Mouse (Mus musculus) hindbrain, embryonic 16.5 days (tissue): ENCODE results near the gene E030030I06Rik. TPM values are rescaled to one million over a fixed set of nuclear protein-coding genes. Genes with fewer than 3 reads are reported as not detected.
A peak's percentile ranks its signal among the peaks of the same experiment; 100 is the strongest.
"Not testable (repeated sequence)": the region's sequence is repeated elsewhere in the genome, so short reads cannot be mapped to it uniquely, and the experiment has no call there.

Experiments
- ATAC-seq: fragments of 200-750 bp; cut with Nextera tagmentation; 2 replicates; pipeline ENCODE4 v1.8.0; 2017; ENCODE audit warnings: moderate TSS enrichment, moderate library complexity
- H3K27ac ChIP-seq: fragments of 300-500 bp; sonication (generic); 2 replicates; pipeline ENCODE4 v1.5.1; 2014; ENCODE audit warnings: low read depth, mild to moderate bottlenecking, control low read depth, low read length, moderate library complexity
- H3K27me3 ChIP-seq: fragments of 300-500 bp; sonication (generic); replicated peaks from 2 replicates; pipeline ENCODE4 v1.6.1; 2014; ENCODE audit warnings: low read length; ENCODE audit not compliant: control insufficient read depth, insufficient read depth
- H3K36me3 ChIP-seq: fragments of 300-500 bp; sonication (generic); 2 replicates; pipeline ENCODE4 v1.6.1; 2014; ENCODE audit warnings: mild to moderate bottlenecking, low read length, moderate library complexity, mixed read lengths; ENCODE audit not compliant: control insufficient read depth, insufficient read depth
- H3K4me1 ChIP-seq: fragments of 300-500 bp; sonication (generic); 2 replicates; pipeline ENCODE4 v1.6.1; 2014; ENCODE audit warnings: low read depth, low read length; ENCODE audit not compliant: control insufficient read depth, insufficient read depth
- H3K4me2 ChIP-seq: fragments of 300-500 bp; sonication (generic); 2 replicates; pipeline ENCODE4 v1.6.1; 2014; ENCODE audit warnings: mild to moderate bottlenecking, low read length, control low read depth, moderate library complexity
- H3K4me3 ChIP-seq: fragments of 300-500 bp; sonication (generic); 2 replicates; pipeline ENCODE4 v1.5.1; 2014; ENCODE audit warnings: mild to moderate bottlenecking, low read length, control low read depth, moderate library complexity
- H3K9ac ChIP-seq: fragments of 300-500 bp; sonication (generic); 2 replicates; pipeline ENCODE4 v1.6.1; 2014; ENCODE audit warnings: low read depth, mild to moderate bottlenecking, control low read depth, low read length, moderate library complexity
- H3K9me3 ChIP-seq: fragments of 300-500 bp; sonication (generic); 2 replicates; pipeline ENCODE4 v1.6.1; 2014; ENCODE audit warnings: mild to moderate bottlenecking, low read length, moderate library complexity; ENCODE audit not compliant: control insufficient read depth
- WGBS: fragments of 180-500 bp; shearing (Covaris S2); extraction: QIAGEN DNeasy Blood & Tissue Kit; methylation state at CpG from one replicate; pipeline ENCODE4 v1.1.7; 2014; 5-methylcytosine and 5-hydroxymethylcytosine counted together
- polyA plus RNA-seq: library from polyadenylated mRNA; unstranded; fragments of >200 nt; fragmentation: Nextera tagmentation; extraction: Ambion mirVana; gene quantifications from 2 replicates; pipeline ENCODE4 v1.2.1, GENCODE M21; 2015

E030030I06Rik gene
- 2.0 and 2.2 TPM in 2 replicates for polyA plus RNA-seq

DNA sequence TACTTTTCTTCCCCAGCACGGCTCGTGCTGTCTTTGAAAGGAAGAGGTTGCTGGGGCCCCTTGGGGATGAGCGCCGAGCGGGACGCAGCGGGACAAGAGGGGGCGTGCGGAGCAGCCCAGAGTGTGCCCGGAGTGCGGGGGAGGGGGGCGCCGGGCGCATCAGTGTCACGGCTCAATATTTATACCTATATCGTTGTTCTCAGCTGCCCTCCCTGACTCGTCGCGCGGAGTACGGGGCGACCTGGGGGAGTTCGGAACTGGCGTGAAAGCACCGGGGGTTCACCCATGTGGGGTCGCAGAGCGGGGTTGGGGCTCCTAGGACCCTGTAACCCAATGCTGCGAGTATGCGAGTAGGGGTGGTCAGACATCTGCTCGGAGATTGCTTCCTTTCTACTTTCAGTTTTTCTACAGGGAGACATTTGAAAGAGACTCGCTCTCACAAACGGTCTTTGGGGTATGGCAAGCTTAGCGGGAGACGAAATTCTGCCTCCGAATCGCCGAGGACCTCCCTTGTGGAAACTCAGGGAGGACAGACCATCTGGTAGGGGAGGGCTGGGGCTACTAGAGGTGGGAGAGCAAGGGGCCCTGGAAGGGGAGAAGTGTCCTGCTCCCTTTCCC lies at the start of gene E030030I06Rik:
TSS of gene E030030I06Rik (minus strand) at position 198 of the 618 bp plus-strand sequence.
- WGBS: under 1% methylated on average over 37 of the region's 37 CpGs
- peak within 1 kb of the TSS; percentile 56 for H3K4me3 ChIP-seq
- peak within 1 kb of the TSS; percentile 86 for H3K4me2 ChIP-seq
- ATAC-seq: peak; percentile 38; the same call in 1 of the 2 replicates
- H3K9me3 ChIP-seq: no peaks in the 10 kb centered on the region
- H3K9ac ChIP-seq: peak within 1 kb of the TSS; percentile 60
- H3K4me1 ChIP-seq: peaks cover 9% of the 10 kb centered on the region; the same call in 1 of the 2 replicates
- no peak within 1 kb of the TSS for H3K27ac ChIP-seq
- no peaks in the 10 kb centered on the region for H3K36me3 ChIP-seq
- peaks cover 6% of the 10 kb centered on the region for H3K27me3 ChIP-seq

DNA sequence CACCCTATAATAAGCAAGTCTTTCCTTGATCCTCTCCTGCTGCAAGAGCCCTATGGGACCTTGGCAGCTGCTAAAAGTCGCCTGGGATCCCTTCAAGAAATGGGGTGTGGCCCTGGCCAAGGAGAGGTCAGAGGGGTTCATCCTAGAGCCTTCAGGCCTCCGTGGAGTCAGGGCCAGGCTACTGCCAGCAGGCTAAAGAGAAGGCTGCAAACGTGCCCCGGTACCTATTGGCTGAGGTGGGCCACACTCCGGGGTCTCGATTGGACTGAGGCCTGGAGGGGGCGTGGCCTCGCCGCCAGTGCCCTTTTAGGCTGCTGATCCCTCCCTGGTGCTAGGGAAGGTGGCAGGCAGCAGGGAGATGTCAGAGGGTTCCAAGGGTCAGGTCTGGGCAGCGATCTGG lies 42.0 kb upstream of the E030030I06Rik start:
- ATAC-seq: peak; percentile 86
- not testable (repeated sequence) for H3K27me3 ChIP-seq, H3K36me3 ChIP-seq, H3K9ac ChIP-seq, H3K4me3 ChIP-seq, H3K9me3 ChIP-seq, H3K27ac ChIP-seq, H3K4me1 ChIP-seq
- peak overlapping the region; percentile 32 for H3K4me2 ChIP-seq
- WGBS: 7% methylated on average over 6 of the region's 10 CpGs

DNA sequence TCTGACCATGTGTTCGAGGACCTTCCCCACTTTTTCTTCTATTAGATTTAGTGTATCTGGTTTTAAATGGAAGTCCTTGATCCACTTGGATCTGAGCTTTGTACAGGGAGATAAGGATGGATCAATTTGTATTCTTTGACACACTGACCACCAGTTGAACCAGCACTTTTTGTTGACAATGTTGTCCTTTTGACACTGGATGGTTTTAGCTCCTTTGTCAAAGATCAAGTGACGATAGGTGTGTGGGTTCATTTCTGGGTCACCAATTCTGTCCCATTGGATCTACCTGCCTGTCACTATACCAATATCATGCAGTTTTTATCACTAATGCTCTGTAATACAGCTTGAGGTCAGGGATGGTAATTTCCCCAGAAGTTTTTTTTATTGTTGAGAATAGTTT lies 27.4 kb upstream of the E030030I06Rik start:
- not testable (repeated sequence) for H3K9ac ChIP-seq, ATAC-seq, H3K27me3 ChIP-seq, H3K36me3 ChIP-seq, H3K27ac ChIP-seq, H3K9me3 ChIP-seq, H3K4me3 ChIP-seq, H3K4me2 ChIP-seq, H3K4me1 ChIP-seq
- 85% methylated on average over 2 of the region's 2 CpGs for WGBS

DNA sequence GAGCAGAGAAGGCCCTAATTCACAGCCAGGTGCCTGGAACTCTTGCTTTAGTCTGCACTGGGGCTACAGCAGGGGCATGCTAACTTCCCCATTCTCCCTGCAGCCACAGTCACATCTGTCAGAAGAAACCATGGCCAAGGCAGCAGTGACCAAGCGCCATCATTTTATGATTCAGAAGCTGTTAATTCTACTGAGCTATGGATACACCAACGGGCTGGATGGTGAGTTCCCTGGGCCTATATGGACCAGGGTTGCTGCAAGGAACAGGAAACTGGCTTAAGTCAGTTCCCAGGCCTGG lies 25.1 kb upstream of the E030030I06Rik start:
- not testable (repeated sequence) for H3K27me3 ChIP-seq, H3K4me1 ChIP-seq, H3K4me3 ChIP-seq, H3K9me3 ChIP-seq, H3K9ac ChIP-seq, ATAC-seq, H3K4me2 ChIP-seq, H3K36me3 ChIP-seq, H3K27ac ChIP-seq
- WGBS: 64% methylated on average over 1 of the region's 2 CpGs

DNA sequence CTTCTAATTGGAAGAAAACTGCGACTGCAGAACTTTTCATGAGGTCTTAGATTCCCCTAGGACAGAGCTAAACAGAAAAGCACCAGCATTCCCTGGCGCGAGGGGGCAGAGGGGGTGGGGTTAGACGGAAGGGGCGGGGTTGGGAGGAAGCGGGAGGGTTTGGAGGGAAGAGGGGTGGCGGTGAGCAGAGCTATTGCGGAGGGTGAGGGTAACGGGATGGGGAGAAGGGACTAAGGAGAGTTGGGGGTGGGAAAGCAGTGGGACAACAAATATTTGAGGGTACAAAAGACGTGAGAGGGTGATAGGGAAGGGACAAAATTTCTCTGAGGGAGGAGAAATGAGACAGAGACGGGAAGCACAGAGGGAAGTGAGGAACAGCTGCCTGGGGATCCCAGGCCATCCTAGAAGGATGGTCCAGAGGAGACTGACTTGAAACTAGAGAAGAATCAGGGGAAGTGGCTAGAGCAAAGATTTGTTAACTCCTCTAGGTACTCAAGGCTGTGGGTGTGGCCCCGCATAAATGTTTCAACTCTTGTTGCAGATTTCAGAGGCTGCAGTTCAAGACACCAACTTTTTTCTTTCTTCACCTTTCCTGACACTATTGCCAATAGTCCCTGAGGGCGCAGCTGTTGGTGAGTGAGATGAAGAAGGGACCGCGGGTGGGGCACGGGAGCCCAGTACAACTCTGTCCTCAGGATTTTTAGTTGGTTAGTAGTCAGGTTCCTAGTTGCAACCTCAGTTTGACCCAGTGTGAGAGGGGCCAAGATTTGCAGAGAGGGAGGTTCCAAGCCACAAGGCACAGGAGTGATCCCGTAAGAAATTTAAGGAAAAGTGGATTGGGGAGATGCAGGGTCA lies 24.5 kb upstream of the E030030I06Rik start:
- H3K27me3 ChIP-seq, H3K4me3 ChIP-seq, H3K9ac ChIP-seq, H3K4me1 ChIP-seq, H3K9me3 ChIP-seq, H3K27ac ChIP-seq, H3K36me3 ChIP-seq: not testable (repeated sequence)
- 16% methylated on average over 12 of the region's 17 CpGs for WGBS
- H3K4me2 ChIP-seq: peak overlapping the region; percentile 21; the same call in 1 of the 2 replicates
- peak; percentile 64; the same call in 1 of the 2 replicates for ATAC-seq

DNA sequence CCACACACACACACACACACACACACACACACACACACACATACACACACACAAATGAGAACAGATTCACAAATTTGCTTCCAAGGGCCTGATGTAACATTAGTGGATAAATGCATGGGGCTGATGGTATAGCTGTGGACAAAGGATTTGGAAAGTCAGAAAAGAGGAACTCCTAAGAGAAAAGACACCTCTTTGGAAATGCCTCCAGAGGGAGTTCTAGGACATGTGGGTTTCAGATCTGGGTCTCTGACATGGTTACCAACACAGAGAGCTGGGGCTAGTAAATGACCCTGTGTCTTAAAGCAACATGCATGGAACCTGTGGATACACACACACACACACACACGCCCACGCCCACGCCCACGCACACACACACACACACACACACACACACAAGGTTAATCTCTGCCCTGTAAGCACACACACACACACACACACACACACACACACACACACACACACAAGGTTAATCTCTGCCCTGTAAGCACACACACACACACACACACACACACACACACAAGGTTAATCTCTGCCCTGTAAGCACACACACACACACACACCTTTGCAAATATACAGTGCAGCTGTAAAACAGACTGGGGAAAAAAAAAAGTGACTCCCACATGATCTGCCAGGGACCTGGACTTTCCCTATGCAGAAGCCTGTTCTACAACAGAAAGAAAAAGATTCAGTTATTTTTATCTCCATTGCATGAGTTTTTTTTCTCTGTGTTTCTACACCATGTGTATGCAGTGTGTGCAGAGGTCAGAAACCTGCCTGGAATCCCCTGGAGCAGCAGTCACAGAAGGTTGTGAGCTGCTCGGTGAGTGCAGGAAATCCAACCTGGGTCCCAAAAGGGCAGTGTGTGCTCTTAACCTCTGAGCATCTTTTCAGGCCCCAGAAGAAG lies 23.6 kb upstream of the E030030I06Rik start:
- H3K9ac ChIP-seq, H3K27ac ChIP-seq, H3K4me1 ChIP-seq, H3K27me3 ChIP-seq, H3K9me3 ChIP-seq, ATAC-seq, H3K36me3 ChIP-seq, H3K4me3 ChIP-seq: not testable (repeated sequence)
- 65% methylated on average over 4 of the region's 5 CpGs for WGBS
- peak overlapping the region; percentile 21; the same call in 1 of the 2 replicates for H3K4me2 ChIP-seq

DNA sequence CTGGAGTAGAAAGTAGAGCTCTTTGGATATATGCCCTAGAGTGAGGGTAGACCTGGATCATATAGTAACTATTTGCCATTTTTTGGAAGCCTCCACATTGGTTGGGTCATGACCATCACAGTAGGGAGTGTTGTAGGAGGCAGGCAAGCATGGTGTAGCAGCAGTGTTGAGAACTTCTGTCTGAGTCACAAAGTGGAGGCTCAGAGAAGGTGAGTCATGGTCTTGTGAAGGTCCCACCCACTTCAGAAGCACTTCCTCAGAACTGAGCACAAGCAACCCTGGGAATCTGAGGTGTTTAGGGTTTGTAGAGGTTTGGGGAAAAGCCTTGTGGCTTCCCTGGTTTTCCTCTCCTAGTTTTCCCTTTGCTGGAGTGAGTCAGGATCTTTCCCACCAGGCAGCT lies 20.0 kb upstream of the E030030I06Rik start:
- not testable (repeated sequence) for H3K4me3 ChIP-seq, H3K36me3 ChIP-seq, H3K9ac ChIP-seq, H3K27ac ChIP-seq, ATAC-seq, H3K27me3 ChIP-seq, H3K4me1 ChIP-seq, H3K9me3 ChIP-seq, H3K4me2 ChIP-seq

DNA sequence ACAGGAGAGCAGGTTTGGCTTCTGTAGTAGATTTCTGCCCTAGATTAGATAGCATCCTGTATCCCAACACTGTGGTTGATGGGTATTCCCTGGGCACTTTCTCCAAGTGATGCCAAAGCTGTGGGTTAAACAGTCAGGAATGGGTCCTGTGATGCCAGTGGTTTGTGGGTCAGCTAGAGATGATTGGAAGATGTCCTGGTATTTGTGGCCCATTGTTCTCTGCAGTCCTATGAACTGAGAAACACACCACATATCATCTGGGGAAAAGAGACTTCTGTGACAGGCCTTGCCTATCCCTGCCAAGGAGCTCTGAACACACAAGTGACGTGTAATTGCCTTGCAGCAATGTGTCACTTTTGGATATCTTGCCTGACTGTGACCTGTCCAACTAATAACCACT lies 18.0 kb upstream of the E030030I06Rik start:
- ATAC-seq, H3K4me1 ChIP-seq, H3K27me3 ChIP-seq, H3K9ac ChIP-seq, H3K27ac ChIP-seq, H3K36me3 ChIP-seq, H3K4me3 ChIP-seq, H3K4me2 ChIP-seq, H3K9me3 ChIP-seq: not testable (repeated sequence)
- WGBS: 75% methylated on average over 1 of the region's 1 CpGs

DNA sequence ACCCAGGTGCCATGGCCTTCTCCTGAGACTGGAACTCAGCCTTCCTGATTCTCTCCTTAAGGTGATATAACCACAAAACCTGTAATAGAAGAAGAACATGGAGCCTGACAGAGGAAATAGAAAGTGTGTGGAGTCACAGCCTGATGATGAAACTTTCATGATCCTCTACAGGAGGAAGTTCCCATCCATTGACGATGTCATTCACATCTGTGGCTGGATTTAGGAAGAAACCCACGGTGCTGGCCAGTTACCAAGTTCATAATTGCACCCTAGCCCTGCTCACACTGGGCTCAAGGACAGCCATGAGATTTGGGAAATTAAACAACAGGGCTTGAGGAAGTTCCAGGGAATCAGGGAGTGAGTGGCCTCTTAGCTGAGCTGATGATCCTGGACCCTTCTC lies 17.0 kb upstream of the E030030I06Rik start:
- 58% methylated on average over 2 of the region's 2 CpGs for WGBS

More for the DNA sequence above, 17.0 kb upstream of the E030030I06Rik start:
- not testable (repeated sequence) for H3K9ac ChIP-seq, H3K36me3 ChIP-seq, H3K27ac ChIP-seq, H3K4me3 ChIP-seq, H3K4me1 ChIP-seq, H3K9me3 ChIP-seq, ATAC-seq, H3K4me2 ChIP-seq, H3K27me3 ChIP-seq
